Mouse (Mus musculus): ENCODE results near the gene Rtl9. TPM values are rescaled to one million over a fixed set of nuclear protein-coding genes. Genes with fewer than 3 reads are reported as not detected.

The Rtl9 gene
- total and polyA plus RNA-seq, 3 experiments: 0.10 to 0.23 TPM; not detected in 1

DNA sequence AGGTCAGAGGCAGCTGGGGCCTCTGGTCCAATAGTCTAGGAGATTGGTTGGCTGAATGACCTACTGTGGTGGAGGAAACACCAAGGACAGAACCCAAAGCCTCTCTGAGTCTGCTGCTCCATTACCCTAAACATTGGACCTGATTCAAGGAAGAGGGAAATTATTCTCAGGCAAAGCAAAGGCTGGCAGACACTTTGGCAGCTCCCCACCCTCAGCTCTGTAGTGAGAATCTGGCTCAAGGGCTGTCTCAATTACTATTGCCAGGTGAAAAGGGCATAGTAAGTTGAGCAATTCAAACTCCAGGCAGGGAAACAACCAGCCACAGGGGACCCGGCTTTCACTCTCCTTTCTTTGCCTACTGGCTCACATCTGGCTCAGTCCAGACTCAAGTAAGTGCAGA, 6.5 kb downstream of the Rtl9 start:
- intact Hi-C loops (cut with DNase I): no loop called here
- Histone ChIP-seq H3K9ac (ENCODE audit: low read depth, low read length) (no peak overlapping the region), H3K27me3 (ENCODE audit: control insufficient read depth, insufficient read depth, low read length) (no peaks in the 10 kb centered on the region), H3K27ac (no peak overlapping the region), H3K4me1 (ENCODE audit: control insufficient read depth, insufficient read depth, low read length) (no peaks in the 10 kb centered on the region), H3K4me3 (no peak overlapping the region), H3K36me3 (ENCODE audit: control insufficient read depth, insufficient read depth, low read length) (no peaks in the 10 kb centered on the region), H3K79me2 (replicated peaks; ENCODE audit: control insufficient read depth, insufficient read depth, low read length) (no peaks in the 10 kb centered on the region)
- WGBS: 66% methylated on average over 1 of the region's 1 CpGs
- no peak for DNase-seq
- no peak for TF ChIP-seq CTCF (IDR thresholded peaks at IDR 0.05)

DNA sequence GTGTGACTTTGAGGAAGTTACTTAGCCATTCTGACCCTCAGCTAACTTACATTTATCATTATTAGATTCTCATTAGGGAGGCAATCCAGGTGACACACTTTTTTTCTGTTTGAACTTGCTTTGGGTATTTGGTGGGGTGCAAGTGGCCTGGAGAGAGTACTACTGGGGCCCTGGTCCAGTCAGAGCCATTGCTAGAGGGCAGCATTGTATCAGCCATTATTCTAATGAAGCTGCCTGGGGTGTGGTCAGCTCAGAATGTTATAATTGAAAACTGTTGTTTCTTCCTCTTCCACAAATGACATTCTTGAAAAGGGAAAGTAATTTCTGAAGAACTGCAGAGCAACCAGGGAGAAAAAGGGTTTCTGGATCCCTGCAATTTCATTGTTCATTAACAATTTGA, 13.2 kb downstream of the Rtl9 start:
- Histone ChIP-seq H3K27me3 (ENCODE audit: control insufficient read depth, insufficient read depth, low read length) (no peaks in the 10 kb centered on the region), H3K79me2 (replicated peaks; ENCODE audit: control insufficient read depth, insufficient read depth, low read length) (no peaks in the 10 kb centered on the region), H3K9ac (ENCODE audit: low read depth, low read length) (no peak overlapping the region), H3K27ac (no peak overlapping the region), H3K4me3 (no peak overlapping the region), H3K36me3 (ENCODE audit: control insufficient read depth, insufficient read depth, low read length) (no peaks in the 10 kb centered on the region), H3K4me1 (ENCODE audit: control insufficient read depth, insufficient read depth, low read length) (no peaks in the 10 kb centered on the region)
- DNase-seq: no peak
- TF ChIP-seq CTCF (IDR thresholded peaks at IDR 0.05) (peak; percentile 25), POLR2A (IDR thresholded peaks at IDR 0.05; ENCODE audit: insufficient read depth, low read depth, low read length) (no peak), EP300 (IDR thresholded peaks at IDR 0.05; ENCODE audit: insufficient read depth, low read depth, low read length) (no peak)
- intact Hi-C loops (cut with DNase I): loop anchor here (10.0 kb wide), 1 partner anchor 162 kb away; no protein-coding TSS in a partner anchor

Other genes with a start within 250 kb of the Rtl9 start
- 10 to 100 TPM; 10.3 to 12.1 TPM for gene Ammecr1, start 132.9 kb upstream of the Rtl9 start, total RNA-seq (2021)
- 1.7 and 3.2 TPM in 2 replicates for gene Ammecr1, start 132.9 kb upstream of the Rtl9 start, polyA plus RNA-seq (2012; rRNA removed)